Mouse (Mus musculus) G1E (cell line): ENCODE data around the gene Sc5d. TPM values are rescaled to one million over a fixed set of nuclear protein-coding genes. Genes with fewer than 3 reads are reported as not detected.
A peak's percentile ranks its signal among the peaks of the same experiment; 100 is the strongest.

ENCODE experiments used
- ATAC-seq: 2 replicates; pipeline ENCODE4 v1.8.0; 2016; ENCODE audit warnings: mild to moderate bottlenecking; ENCODE audit not compliant: insufficient number of reproducible peaks, poor library complexity, low FRiP score, severe bottlenecking; ENCODE audit errors: extremely low read depth
- DNase-seq: peaks from one replicate; pipeline ENCODE4 v3.0.0; 2012; ENCODE audit warnings: low spot score
- H3K27me3 ChIP-seq: 2 replicates; pipeline ENCODE4 v1.6.1; 2012; ENCODE audit warnings: mild to moderate bottlenecking, low read length, inconsistent platforms; ENCODE audit not compliant: insufficient read depth
- H3K36me3 ChIP-seq: replicated peaks from 2 replicates; pipeline ENCODE3; 2012; ENCODE audit warnings: mild to moderate bottlenecking, inconsistent platforms
- H3K4me1 ChIP-seq: 2 replicates; pipeline ENCODE4 v1.6.1; 2012; ENCODE audit warnings: low read depth, low read length, inconsistent platforms, mixed read lengths; ENCODE audit not compliant: insufficient read depth
- H3K4me3 ChIP-seq: 2 replicates; pipeline ENCODE4 v1.5.1; 2012; ENCODE audit warnings: low read depth, mild to moderate bottlenecking, inconsistent platforms, low read length, moderate library complexity, mixed read lengths
- H3K9me3 ChIP-seq: replicated peaks from 2 replicates; pipeline ENCODE4 v1.6.1; 2012; ENCODE audit warnings: inconsistent platforms
- CTCF ChIP-seq: IDR thresholded peaks from 2 replicates; pipeline ENCODE4 v1.5.1; 2012; ENCODE audit warnings: low read depth, low read length, inconsistent platforms, mixed read lengths
- GATA1 ChIP-seq: IDR thresholded peaks from 2 replicates; pipeline ENCODE4 v1.6.1; 2012; ENCODE audit warnings: borderline replicate concordance, low read length, inconsistent platforms, mixed read lengths
- GATA2 ChIP-seq: IDR thresholded peaks from 2 replicates; pipeline ENCODE4 v1.6.1; 2012; ENCODE audit warnings: low read depth, low read length, inconsistent platforms, borderline replicate concordance
- POLR2AphosphoS5 ChIP-seq: IDR thresholded peaks from 2 replicates; pipeline ENCODE4 v1.6.1; 2012; ENCODE audit warnings: low read depth, low read length, inconsistent platforms; ENCODE audit not compliant: insufficient replicate concordance
- TAL1 ChIP-seq: conservative IDR thresholded peaks from 2 replicates; pipeline ENCODE4 v1.6.1; 2012; ENCODE audit warnings: low read depth, low read length, inconsistent platforms, mixed read lengths
- polyA plus RNA-seq: library from polyadenylated mRNA; stranded (reverse); fragments of >175 nt; gene quantifications from 2 replicates; pipeline ENCODE4 v1.2.3, GENCODE M21; 2012
- total RNA-seq, 2 experiments: library from RNA; stranded (forward) in 1 of 2; stranded (reverse) in 1 of 2; fragments of 200-1000 nt in 1 of 2; fragments of >200 nt in 1 of 2; fragmentation: Nextera tagmentation in 1 of 2; gene quantifications; 2 replicates each; pipeline ENCODE4 v1.2.3; 2014 to 2017

The Sc5d gene
- total and polyA plus RNA-seq, 3 experiments, result 5.1 to 113 (median 64.7) TPM

DNA sequence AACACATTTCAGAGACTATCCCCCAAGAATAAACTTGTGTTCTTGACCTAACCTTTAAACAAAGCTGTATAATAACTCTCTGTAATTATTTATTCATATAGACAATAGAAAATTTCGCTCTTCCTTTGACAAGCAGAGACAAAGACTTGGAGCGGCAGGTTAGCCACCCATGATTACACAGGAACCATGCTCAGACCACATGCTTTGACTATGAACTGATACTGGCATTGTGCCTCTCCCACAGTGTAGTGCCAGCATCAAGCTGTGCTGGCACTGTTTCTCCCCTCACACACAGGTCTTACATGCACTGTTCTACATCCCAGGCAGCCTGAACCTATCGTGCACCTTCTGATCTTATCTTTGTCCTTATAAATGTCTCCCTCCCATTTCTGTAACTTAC lies 23.0 kb downstream of the Sc5d start:
- H3K9me3 ChIP-seq, result no peaks in the 10 kb centered on the region
- H3K4me3 ChIP-seq, result no peak overlapping the region
- TF ChIP-seq GATA1, result no peak
- TF ChIP-seq GATA2, result no peak
- no peak for TF ChIP-seq POLR2AphosphoS5
- TF ChIP-seq TAL1, result no peak
- TF ChIP-seq CTCF, result no peak
- DNase-seq, result no peak
- H3K4me1 ChIP-seq, result no peaks in the 10 kb centered on the region
- ATAC-seq, result no peak
- no peaks in the 10 kb centered on the region for H3K36me3 ChIP-seq
- 0 out of 2 replicates have a peak, but pooled peaks cover 11% of the 10 kb centered on the region for H3K27me3 ChIP-seq

DNA sequence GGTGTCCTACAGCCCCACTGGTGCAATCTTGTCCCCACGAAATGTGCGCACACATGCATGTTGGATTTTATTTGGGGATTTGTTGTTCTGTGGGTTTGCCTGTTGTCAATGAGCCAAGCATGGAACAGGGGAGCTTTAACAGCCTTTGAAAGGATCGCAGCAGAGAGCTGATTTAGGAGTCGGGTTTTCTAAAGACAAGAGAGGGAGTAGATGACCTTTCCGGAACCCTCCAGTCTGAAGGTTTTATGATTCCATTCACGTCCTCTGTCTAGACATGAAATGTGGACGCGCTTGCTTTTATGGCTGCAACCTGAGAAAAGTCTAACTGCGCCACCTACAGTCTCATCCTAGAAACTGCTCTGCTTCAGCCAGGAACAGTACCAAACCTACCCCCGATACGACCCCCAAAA lies 23.5 kb downstream of the Sc5d start:
- Histone ChIP-seq H3K27me3 (0 out of 2 replicates have a peak, but pooled peaks cover 11% of the 10 kb centered on the region), H3K9me3 (no peaks in the 10 kb centered on the region), H3K4me3 (no peak overlapping the region), H3K36me3 (no peaks in the 10 kb centered on the region), H3K4me1 (no peaks in the 10 kb centered on the region)
- TF ChIP-seq CTCF (no peak), POLR2AphosphoS5 (no peak), GATA1 (no peak), GATA2 (no peak), TAL1 (no peak)
- no peak for DNase-seq
- ATAC-seq, result no peak

DNA sequence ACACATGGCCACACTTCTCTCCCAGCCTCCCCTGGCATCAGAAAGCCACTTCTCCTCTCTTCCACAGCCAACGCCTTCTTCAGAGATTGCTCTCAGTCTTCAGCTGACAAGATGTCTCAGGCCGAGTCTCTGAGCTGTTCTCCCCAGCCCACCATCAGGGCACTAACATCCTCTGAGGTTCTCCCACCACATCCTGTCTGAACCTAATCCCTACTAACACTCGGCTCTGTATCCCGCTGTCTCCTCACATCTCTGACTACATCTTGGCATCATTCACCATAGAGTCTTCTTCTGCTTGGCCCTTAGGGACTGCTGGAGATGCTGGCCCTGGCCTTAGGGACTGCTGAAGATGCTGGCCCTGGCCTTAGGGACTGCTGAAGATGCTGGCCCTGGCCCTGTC lies 25.2 kb downstream of the Sc5d start:
- Histone ChIP-seq H3K4me1 (no peaks in the 10 kb centered on the region), H3K4me3 (no peak overlapping the region), H3K27me3 (0 out of 2 replicates have a peak, but pooled peaks cover 11% of the 10 kb centered on the region), H3K9me3 (no peaks in the 10 kb centered on the region), H3K36me3 (no peaks in the 10 kb centered on the region)
- DNase-seq, result no peak
- peak; percentile 22; the same call in 1 of the 2 replicates for ATAC-seq
- no peak for TF ChIP-seq GATA2

DNA sequence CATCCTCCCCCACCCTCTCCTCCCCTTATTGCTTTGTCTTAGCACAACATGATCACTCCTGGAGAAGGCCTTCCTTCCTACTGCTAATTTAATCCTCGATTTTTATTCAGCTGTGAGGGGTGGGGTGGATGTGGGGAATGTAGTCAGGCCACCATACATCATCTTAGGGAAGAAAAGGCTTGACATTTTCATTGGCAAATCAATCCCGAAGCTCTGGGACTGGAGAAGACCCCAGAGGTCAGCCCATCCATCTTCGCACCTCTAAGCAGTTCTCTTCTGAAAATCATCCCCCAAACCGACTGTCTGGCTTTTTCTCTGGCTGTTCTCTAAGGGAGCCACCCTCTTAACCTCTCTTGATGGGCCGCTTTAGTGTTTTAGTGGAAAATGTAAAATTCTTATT lies 32.9 kb downstream of the Sc5d start:
- Histone ChIP-seq H3K4me3 (no peak overlapping the region), H3K9me3 (no peaks in the 10 kb centered on the region), H3K4me1 (no peaks in the 10 kb centered on the region), H3K27me3 (no peaks in the 10 kb centered on the region), H3K36me3 (no peaks in the 10 kb centered on the region)
- ATAC-seq (no peak), DNase-seq (no peak)
- TF ChIP-seq GATA1 (no peak), CTCF (no peak), TAL1 (no peak), GATA2 (no peak), POLR2AphosphoS5 (no peak)

DNA sequence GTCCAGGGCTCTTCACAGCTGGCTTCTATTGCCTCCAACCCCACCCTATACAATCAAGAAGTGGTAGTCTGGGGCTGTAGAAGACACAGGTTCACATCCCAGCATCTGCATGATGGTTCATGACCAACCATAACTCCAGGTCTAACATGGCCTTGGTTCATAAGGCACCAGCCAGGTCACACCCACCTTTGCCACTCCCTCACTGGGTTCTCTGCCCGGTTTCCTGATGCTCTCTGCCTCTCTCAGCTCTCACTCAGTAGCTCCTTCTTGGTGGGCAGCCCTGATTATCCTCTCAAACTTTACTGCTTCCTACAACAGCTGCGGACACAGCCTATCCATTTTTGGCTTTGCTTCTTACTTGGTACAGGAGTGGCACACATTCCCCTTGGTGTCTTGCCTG lies 33.7 kb downstream of the Sc5d start:
- no peak for TF ChIP-seq GATA2
- TF ChIP-seq TAL1, result no peak
- no peak for TF ChIP-seq GATA1
- TF ChIP-seq CTCF, result no peak
- no peak for TF ChIP-seq POLR2AphosphoS5
- Histone ChIP-seq H3K27me3 (no peaks in the 10 kb centered on the region), H3K36me3 (no peaks in the 10 kb centered on the region), H3K4me3 (no peak overlapping the region), H3K9me3 (no peaks in the 10 kb centered on the region), H3K4me1 (no peaks in the 10 kb centered on the region)
- ATAC-seq (no peak), DNase-seq (no peak)

DNA sequence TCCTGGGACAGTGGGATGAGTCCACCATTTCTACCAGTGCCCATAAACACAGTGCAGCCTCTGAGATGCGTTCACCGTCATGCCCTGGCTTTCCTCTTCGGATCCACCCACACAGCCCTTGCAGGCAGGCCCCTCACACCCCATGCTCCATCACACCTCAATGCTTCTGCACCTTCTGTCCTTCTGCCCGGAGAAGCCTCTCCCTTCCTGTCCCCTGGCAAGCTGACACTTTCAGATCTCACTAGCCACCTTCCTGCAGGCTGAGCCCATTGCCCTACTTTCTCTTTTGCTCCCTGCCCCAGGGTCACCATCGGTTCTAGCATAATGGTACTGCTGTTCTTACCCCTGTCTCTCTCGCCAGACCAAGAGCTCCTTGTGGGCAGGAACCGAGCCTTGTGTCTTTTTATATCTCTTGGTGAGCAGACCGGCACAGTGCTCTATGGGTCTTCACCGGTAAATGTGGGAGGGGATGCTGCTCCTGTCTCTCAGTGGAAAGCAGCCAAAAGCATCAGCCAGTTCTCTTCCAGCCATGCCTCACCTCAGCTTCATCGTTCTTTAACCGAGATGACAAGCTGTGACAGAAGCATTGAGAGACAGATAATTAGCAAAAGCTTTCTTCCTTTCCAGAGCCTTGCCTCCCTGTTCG lies 34.5 kb downstream of the Sc5d start:
- TF ChIP-seq GATA2 (no peak), CTCF (no peak), GATA1 (no peak), TAL1 (no peak), POLR2AphosphoS5 (no peak)
- DNase-seq, result no peak
- Histone ChIP-seq H3K27me3 (no peaks in the 10 kb centered on the region), H3K9me3 (no peaks in the 10 kb centered on the region), H3K4me1 (no peaks in the 10 kb centered on the region), H3K4me3 (no peak overlapping the region), H3K36me3 (no peaks in the 10 kb centered on the region)
- ATAC-seq, result no peak

DNA sequence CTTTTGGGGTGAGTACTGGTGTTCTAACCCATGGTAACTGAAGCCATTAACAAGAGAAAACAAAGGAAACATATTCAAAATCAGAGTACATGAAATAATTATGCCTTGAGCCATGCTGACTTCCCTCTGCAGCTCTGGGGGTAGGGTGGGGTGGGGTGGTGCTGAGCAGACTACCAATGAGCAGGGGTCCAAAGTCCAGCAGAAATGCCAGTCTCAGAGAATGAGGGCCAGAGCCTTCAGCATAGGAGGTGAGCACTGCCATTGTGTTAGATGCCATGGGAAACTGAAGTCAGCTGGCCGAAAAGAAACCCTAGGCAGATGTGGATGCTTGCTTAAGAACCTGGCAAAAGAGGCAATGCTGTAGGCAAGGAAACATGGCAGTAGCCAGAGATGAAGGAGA lies 36.3 kb downstream of the Sc5d start:
- no peaks in the 10 kb centered on the region for H3K27me3 ChIP-seq
- ATAC-seq (no peak), DNase-seq (no peak)
- TF ChIP-seq TAL1 (no peak), GATA2 (no peak), CTCF (no peak), POLR2AphosphoS5 (no peak), GATA1 (no peak)
- no peak overlapping the region for H3K4me3 ChIP-seq
- H3K36me3 ChIP-seq, result no peaks in the 10 kb centered on the region
- no peaks in the 10 kb centered on the region for H3K9me3 ChIP-seq
- H3K4me1 ChIP-seq, result no peaks in the 10 kb centered on the region
